Mouse (Mus musculus): Measurements from ENCODE around the gene Ccnt2.

GRCm38 (mm10) chr1:127756331-127757163 is 17.4 kb upstream of the Ccnt2 start:
- TF ChIP-seq CTCF (IDR thresholded peaks at IDR 0.05; ENCODE audit: extremely low read depth, insufficient read depth, insufficient read length, insufficient replicate concordance) (no peak), POLR2A (IDR thresholded peaks at IDR 0.05; ENCODE audit: low read depth, low read length) (no peak)

Data from spleen, adult 2 months (tissue).